Mouse (Mus musculus) lung, embryonic 16.5 days (tissue): ENCODE results near the gene Fkrp. TPM values are rescaled to one million over a fixed set of nuclear protein-coding genes. Genes with fewer than 3 reads are reported as not detected.

Experiments
- ATAC-seq: fragments of 200-750 bp; cut with Nextera tagmentation; 2 replicates; pipeline ENCODE4 v1.8.0; 2017; ENCODE audit warnings: low read depth, mild to moderate bottlenecking, moderate library complexity
- H3K27ac ChIP-seq: fragments of 300-500 bp; sonication (generic); 2 replicates; pipeline ENCODE4 v1.5.1; 2014; ENCODE audit warnings: mild to moderate bottlenecking, control low read depth, low read length
- H3K27me3 ChIP-seq: fragments of 300-500 bp; sonication (generic); 2 replicates; pipeline ENCODE4 v1.6.1; 2014; ENCODE audit warnings: low read depth, low read length, mixed read lengths; ENCODE audit not compliant: control insufficient read depth, insufficient read depth
- H3K36me3 ChIP-seq: fragments of 300-500 bp; sonication (generic); 2 replicates; pipeline ENCODE4 v1.6.1; 2014; ENCODE audit warnings: low read length; ENCODE audit not compliant: control insufficient read depth, insufficient read depth
- H3K4me1 ChIP-seq: fragments of 300-500 bp; sonication (generic); replicated peaks from 2 replicates; pipeline ENCODE4 v1.6.1; 2014; ENCODE audit warnings: low read length, mixed read lengths; ENCODE audit not compliant: control insufficient read depth, insufficient read depth
- H3K4me2 ChIP-seq: fragments of 300-500 bp; sonication (generic); 2 replicates; pipeline ENCODE4 v1.6.1; 2014; ENCODE audit warnings: low read depth, low read length, control low read depth
- H3K4me3 ChIP-seq: fragments of 300-500 bp; sonication (generic); 2 replicates; pipeline ENCODE4 v1.5.1; 2014; ENCODE audit warnings: mild to moderate bottlenecking, low read length, control low read depth
- H3K9ac ChIP-seq: fragments of 300-500 bp; sonication (generic); 2 replicates; pipeline ENCODE4 v1.6.1; 2014; ENCODE audit warnings: low read length, control low read depth
- H3K9me3 ChIP-seq: fragments of 300-500 bp; sonication (generic); 2 replicates; pipeline ENCODE4 v1.6.1; 2016; ENCODE audit warnings: low read length; ENCODE audit not compliant: control insufficient read depth
- WGBS: fragments of 180-500 bp; shearing (Covaris S2); extraction: QIAGEN DNeasy Blood & Tissue Kit; methylation state at CpG from one replicate; pipeline ENCODE4 v1.1.7; 2014; 5-methylcytosine and 5-hydroxymethylcytosine counted together
- polyA plus RNA-seq: library from polyadenylated mRNA; unstranded; fragments of >200 nt; fragmentation: Nextera tagmentation; extraction: Ambion mirVana; gene quantifications from 2 replicates; pipeline ENCODE4 v1.2.1, GENCODE M21; 2015

Gene Fkrp
- polyA plus RNA-seq, 1 experiment from 2014 or later = 28.9 TPM

- Histone ChIP-seq H3K27ac (peak overlapping the region; percentile 77), H3K9me3 (no peaks in the 10 kb centered on the region), H3K27me3 (no peaks in the 10 kb centered on the region), H3K9ac (peak overlapping the region; percentile 53), H3K36me3 (peaks cover 4% of the 10 kb centered on the region; the same call in 1 of the 2 replicates), H3K4me3 (peak overlapping the region; percentile 66), H3K4me1 (peaks cover 27% of the 10 kb centered on the region), H3K4me2 (peak overlapping the region; percentile 95)
- 33% methylated on average over 17 of the region's 17 CpGs for WGBS
- peak; percentile 45 for ATAC-seq
These were observed 32.6 kb downstream of the Fkrp start for GRCm38 (mm10) chr7:16783758-16784415.

GRCm38 (mm10) chr7:16783224-16783688 is 33.3 kb downstream of the Fkrp start:
- peak overlapping the region; percentile 53 for H3K9ac ChIP-seq
- peak overlapping the region; percentile 95 for H3K4me2 ChIP-seq
- H3K36me3 ChIP-seq = peaks cover 4% of the 10 kb centered on the region; the same call in 1 of the 2 replicates
- WGBS = 25% methylated on average over 10 of the region's 10 CpGs
- H3K9me3 ChIP-seq = no peaks in the 10 kb centered on the region
- H3K4me3 ChIP-seq = peak overlapping the region; percentile 66
- H3K27ac ChIP-seq = peak overlapping the region; percentile 45
- no peak for ATAC-seq
- no peaks in the 10 kb centered on the region for H3K27me3 ChIP-seq
- H3K4me1 ChIP-seq = peaks cover 27% of the 10 kb centered on the region

GRCm38 (mm10) chr7:16782555-16783125 is 33.9 kb downstream of the Fkrp start:
- no peak for ATAC-seq
- 6% methylated on average over 11 of the region's 11 CpGs for WGBS
- Histone ChIP-seq H3K4me3 (peak overlapping the region; percentile 66), H3K9ac (peak overlapping the region; percentile 75), H3K27me3 (no peaks in the 10 kb centered on the region), H3K4me1 (peaks cover 27% of the 10 kb centered on the region), H3K9me3 (no peaks in the 10 kb centered on the region), H3K4me2 (peak overlapping the region; percentile 95), H3K36me3 (peaks cover 1% of the 10 kb centered on the region; the same call in 1 of the 2 replicates), H3K27ac (no peak overlapping the region; the same call in 1 of the 2 replicates)

- H3K27ac ChIP-seq = peak overlapping the region; percentile 39; the same call in 1 of the 2 replicates
- under 1% methylated on average over 54 of the region's 60 CpGs for WGBS
- peaks cover 27% of the 10 kb centered on the region for H3K4me1 ChIP-seq
- peak overlapping the region; percentile 66 for H3K4me3 ChIP-seq
- H3K4me2 ChIP-seq = peak overlapping the region; percentile 95
- H3K36me3 ChIP-seq = no peaks in the 10 kb centered on the region; the same call in 1 of the 2 replicates
- peak overlapping the region; percentile 75 for H3K9ac ChIP-seq
- ATAC-seq = peak; percentile 6; the same call in 1 of the 2 replicates
- no peaks in the 10 kb centered on the region for H3K9me3 ChIP-seq
- no peaks in the 10 kb centered on the region for H3K27me3 ChIP-seq
These were observed 34.5 kb downstream of the Fkrp start for GRCm38 (mm10) chr7:16781816-16782554.

GRCm38 (mm10) chr7:16781555-16781815 is 35.0 kb downstream of the Fkrp start:
- 0% methylated on average over 10 of the region's 10 CpGs for whole genome bisulfite sequencing
- no peaks in the 10 kb centered on the region for H3K9me3 ChIP-seq
- H3K27ac ChIP-seq = peak overlapping the region; percentile 39; the same call in 1 of the 2 replicates
- H3K4me1 ChIP-seq = peaks cover 27% of the 10 kb centered on the region
- peak overlapping the region; percentile 95 for H3K4me2 ChIP-seq
- H3K36me3 ChIP-seq = no peaks in the 10 kb centered on the region
- peak overlapping the region; percentile 75 for H3K9ac ChIP-seq
- peak; percentile 8 for ATAC-seq
- no peaks in the 10 kb centered on the region for H3K27me3 ChIP-seq
- peak overlapping the region; percentile 66 for H3K4me3 ChIP-seq

- WGBS = 2% methylated on average over 34 of the region's 34 CpGs
- H3K27me3 ChIP-seq = no peaks in the 10 kb centered on the region
- H3K36me3 ChIP-seq = no peaks in the 10 kb centered on the region
- H3K4me1 ChIP-seq = peaks cover 27% of the 10 kb centered on the region
- H3K9me3 ChIP-seq = no peaks in the 10 kb centered on the region
- H3K27ac ChIP-seq = peak within 1 kb of the TSS; percentile 52
- peak within 1 kb of the TSS; percentile 66 for H3K4me3 ChIP-seq
- peak; percentile 80 for ATAC-seq
- peak within 1 kb of the TSS; percentile 95 for H3K4me2 ChIP-seq
- H3K9ac ChIP-seq = peak within 1 kb of the TSS; percentile 75
These were observed 35.5 kb downstream of the Fkrp start, which contains the start of gene Slc1a5 for GRCm38 (mm10) chr7:16780825-16781554. TSS of gene Slc1a5 (plus strand) at chr7:16781340.

- no peaks in the 10 kb centered on the region for H3K36me3 ChIP-seq
- H3K27ac ChIP-seq = peak overlapping the region; percentile 52; the same call in 1 of the 2 replicates
- ATAC-seq = peak; percentile 12; the same call in 1 of the 2 replicates
- WGBS = 38% methylated on average over 5 of the region's 5 CpGs
- H3K9me3 ChIP-seq = no peaks in the 10 kb centered on the region
- no peak overlapping the region for H3K9ac ChIP-seq
- H3K4me1 ChIP-seq = peaks cover 27% of the 10 kb centered on the region
- H3K4me3 ChIP-seq = no peak overlapping the region
- no peaks in the 10 kb centered on the region for H3K27me3 ChIP-seq
- no peak overlapping the region for H3K4me2 ChIP-seq
These were observed 36.5 kb downstream of the Fkrp start for GRCm38 (mm10) chr7:16780076-16780475.

GRCm38 (mm10) chr7:16775888-16776287 is 40.6 kb downstream of the Fkrp start:
- H3K4me2 ChIP-seq = no peak overlapping the region
- H3K36me3 ChIP-seq = no peaks in the 10 kb centered on the region
- H3K9me3 ChIP-seq = peaks cover 3% of the 10 kb centered on the region; the same call in 1 of the 2 replicates
- 42% methylated on average over 5 of the region's 5 CpGs for WGBS
- no peak overlapping the region for H3K27ac ChIP-seq
- peaks cover 6% of the 10 kb centered on the region; the same call in 1 of the 2 replicates for H3K4me1 ChIP-seq
- no peak for ATAC-seq
- no peaks in the 10 kb centered on the region for H3K27me3 ChIP-seq
- H3K9ac ChIP-seq = no peak overlapping the region
- H3K4me3 ChIP-seq = no peak overlapping the region
